Mouse (Mus musculus) megakaryocyte progenitor cell, adult 5-6 weeks (primary cell): ENCODE measurements around the gene Sptbn1. TPM values are rescaled to one million over a fixed set of nuclear protein-coding genes. Genes with fewer than 3 reads are reported as not detected.
A peak's percentile ranks its signal among the peaks of the same experiment; 100 is the strongest.

Experiments used
- ATAC-seq: replicated peaks from 2 replicates; pipeline ENCODE4 v1.8.0; 2016; ENCODE audit warnings: mild to moderate bottlenecking, moderate TSS enrichment, inconsistent platforms; ENCODE audit not compliant: poor library complexity
- total RNA-seq, 2 experiments: library from RNA; stranded (forward) in 1 of 2; stranded (reverse) in 1 of 2; fragments of 157-497, 149-512 nt in 1 of 2; fragments of 200-1000 nt in 1 of 2; gene quantifications; 2 replicates each; pipeline versions ENCODE4 v1.2.3 to v1.2.4; 2015 to 2017

Gene Sptbn1
- total RNA-seq, 2 experiments from 2014 or later, result 108 to 127 TPM

GRCm38 (mm10) chr11:30143090-30143489 is 124.9 kb downstream of the Sptbn1 start:
- ATAC-seq, result no peak

GRCm38 (mm10) chr11:30139165-30139826 is 128.7 kb downstream of the Sptbn1 start:
- ATAC-seq, result no peak

- no peak for ATAC-seq
Observed at GRCm38 (mm10) chr11:30137081-30137480, 130.9 kb downstream of the Sptbn1 start.

GRCm38 (mm10) chr11:30134058-30134457 is 133.9 kb downstream of the Sptbn1 start:
- ATAC-seq, result no peak

GRCm38 (mm10) chr11:30132581-30132980 is 135.4 kb downstream of the Sptbn1 start:
- ATAC-seq, result no peak

GRCm38 (mm10) chr11:30131640-30132039 is 136.3 kb downstream of the Sptbn1 start:
- ATAC-seq, result no peak

- ATAC-seq, result peak; percentile 74
Observed at GRCm38 (mm10) chr11:30129339-30129738, 138.6 kb downstream of the Sptbn1 start.

GRCm38 (mm10) chr11:30126840-30127239 is 141.1 kb downstream of the Sptbn1 start:
- no peak for ATAC-seq

GRCm38 (mm10) chr11:30118038-30118437 is 149.9 kb downstream of the Sptbn1 start:
- ATAC-seq, result no peak

GRCm38 (mm10) chr11:30113631-30114030 is 154.3 kb downstream of the Sptbn1 start:
- no peak for ATAC-seq

GRCm38 (mm10) chr11:30110634-30111033 is 157.3 kb downstream of the Sptbn1 start:
- ATAC-seq, result no peak

GRCm38 (mm10) chr11:30104177-30104576 is 163.8 kb downstream of the Sptbn1 start:
- ATAC-seq, result no peak

GRCm38 (mm10) chr11:30102594-30102993 is 165.4 kb downstream of the Sptbn1 start:
- ATAC-seq, result peak; percentile 32

- no peak for ATAC-seq
Observed at GRCm38 (mm10) chr11:30101796-30102195, 166.2 kb downstream of the Sptbn1 start.

GRCm38 (mm10) chr11:30101162-30101561 is 166.8 kb downstream of the Sptbn1 start:
- no peak for ATAC-seq

GRCm38 (mm10) chr11:30099916-30100315 is 168.1 kb downstream of the Sptbn1 start:
- peak; percentile 94 for ATAC-seq

- no peak for ATAC-seq
Observed at GRCm38 (mm10) chr11:30095212-30095773, 172.7 kb downstream of the Sptbn1 start.

GRCm38 (mm10) chr11:30091892-30092291 is 176.1 kb downstream of the Sptbn1 start:
- peak; percentile 83 for ATAC-seq

- no peak for ATAC-seq
Observed at GRCm38 (mm10) chr11:30085114-30085513, 182.9 kb downstream of the Sptbn1 start.

GRCm38 (mm10) chr11:30057299-30057698 is 210.7 kb downstream of the Sptbn1 start:
- peak; percentile 88 for ATAC-seq
